Mouse (Mus musculus): ENCODE results near the gene Gmppb.

GRCm38 (mm10) chr9:108053665-108054225 is 4.7 kb downstream of the Gmppb start:
- TF ChIP-seq CTCF (conservative IDR thresholded peaks at IDR 0.05 in 1 of 2, IDR thresholded peaks at IDR 0.05 in 1 of 2; ENCODE audit: low read depth in 2 of 2, low read length in 2 of 2) (no peak), PAX5 (IDR thresholded peaks at IDR 0.05; ENCODE audit: low read length) (no peak), POLR2A (IDR thresholded peaks at IDR 0.05; ENCODE audit: low read depth, low read length) (no peak), KAT2A (IDR thresholded peaks at IDR 0.05; ENCODE audit: insufficient replicate concordance, low read length) (no peak), ZC3H11A (IDR thresholded peaks at IDR 0.05; ENCODE audit: low read depth, low read length) (no peak), TCF12 (IDR thresholded peaks at IDR 0.05; ENCODE audit: low read depth, low read length) (no peak)

Measured in CH12.LX (cell line).